Mouse (Mus musculus) hindbrain, embryonic 13.5 days (tissue): ENCODE data around the gene Rev3l. TPM values are rescaled to one million over a fixed set of nuclear protein-coding genes. Genes with fewer than 3 reads are reported as not detected.
"Not testable (repeated sequence)": the region's sequence is repeated elsewhere in the genome, so short reads cannot be mapped to it uniquely, and the experiment has no call there.

Experiments used
- ATAC-seq: fragments of 200-750 bp; cut with Nextera tagmentation; 2 replicates; pipeline ENCODE4 v1.8.0; 2017; ENCODE audit warnings: moderate TSS enrichment; ENCODE audit not compliant: low FRiP score
- H3K27ac ChIP-seq: fragments of 300-500 bp; sonication (generic); 2 replicates; pipeline ENCODE4 v1.5.1; 2015; ENCODE audit warnings: inconsistent platforms, mild to moderate bottlenecking, moderate library complexity
- H3K27me3 ChIP-seq: fragments of 300-500 bp; sonication (generic); 2 replicates; pipeline ENCODE4 v1.6.1; 2015; ENCODE audit warnings: mild to moderate bottlenecking, inconsistent platforms
- H3K36me3 ChIP-seq: fragments of 300-500 bp; sonication (generic); 2 replicates; pipeline ENCODE4 v1.6.1; 2015; ENCODE audit warnings: mild to moderate bottlenecking, inconsistent platforms
- H3K4me1 ChIP-seq: fragments of 300-500 bp; sonication (generic); replicated peaks from 2 replicates; pipeline ENCODE4 v1.6.1; 2015; ENCODE audit warnings: inconsistent platforms
- H3K4me2 ChIP-seq: fragments of 300-500 bp; sonication (generic); 2 replicates; pipeline ENCODE4 v1.6.1; 2015; ENCODE audit warnings: inconsistent platforms, mild to moderate bottlenecking, moderate library complexity
- H3K4me3 ChIP-seq: fragments of 300-500 bp; sonication (generic); 2 replicates; pipeline ENCODE4 v1.5.1; 2015; ENCODE audit warnings: mild to moderate bottlenecking, inconsistent platforms
- H3K9ac ChIP-seq: fragments of 300-500 bp; sonication (generic); 2 replicates; pipeline ENCODE4 v1.6.1; 2015; ENCODE audit warnings: mild to moderate bottlenecking, inconsistent platforms
- H3K9me3 ChIP-seq: fragments of 300-500 bp; sonication (generic); 2 replicates; pipeline ENCODE4 v1.6.1; 2016; ENCODE audit warnings: inconsistent platforms
- WGBS: fragments of 180-500 bp; shearing (Covaris S2); methylation state at CpG from one replicate; pipeline ENCODE4 v1.1.7; 2015; 5-methylcytosine and 5-hydroxymethylcytosine counted together
- polyA plus RNA-seq: library from polyadenylated mRNA; unstranded; fragments of >200 nt; fragmentation: Nextera tagmentation; extraction: Ambion mirVana; gene quantifications from 2 replicates; pipeline ENCODE4 v1.2.1, GENCODE M21; 2015

Rev3l gene
- polyA plus RNA-seq, 1 experiment from 2014 or later = 30.7 TPM

DNA sequence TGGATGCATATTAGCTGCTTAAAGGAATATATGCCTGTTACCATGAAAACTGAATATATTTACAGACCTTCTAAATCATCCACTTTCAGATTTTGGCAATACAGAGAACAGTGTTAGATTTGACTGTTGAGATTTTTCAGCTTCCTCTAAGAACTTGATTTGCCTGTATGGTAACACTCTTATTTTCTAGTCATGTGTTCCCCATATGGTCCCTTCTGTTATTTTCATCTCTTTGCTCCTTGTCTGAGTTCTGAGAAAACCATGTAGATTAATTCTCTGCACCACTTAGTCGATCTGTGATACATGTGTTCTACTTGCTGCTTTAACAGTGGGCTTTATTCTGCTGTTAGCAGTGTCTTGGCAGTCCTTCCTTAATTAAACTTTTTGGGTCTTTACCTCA lies 110.7 kb downstream of the Rev3l start:
- H3K9ac ChIP-seq = no peak overlapping the region
- no peaks in the 10 kb centered on the region for H3K9me3 ChIP-seq
- H3K4me3 ChIP-seq = no peak overlapping the region
- no peak overlapping the region for H3K4me2 ChIP-seq
- 92% methylated on average over 1 of the region's 1 CpGs for WGBS
- H3K27ac ChIP-seq = no peak overlapping the region
- peaks cover 51% of the 10 kb centered on the region for H3K36me3 ChIP-seq
- no peaks in the 10 kb centered on the region for H3K4me1 ChIP-seq
- no peaks in the 10 kb centered on the region for H3K27me3 ChIP-seq
- ATAC-seq = no peak

GRCm38 (mm10) chr10:39865509-39865908 lies 133.6 kb downstream of the Rev3l start:
- WGBS = 86% methylated on average over 2 of the region's 2 CpGs
- H3K9ac ChIP-seq = no peak overlapping the region
- no peaks in the 10 kb centered on the region for H3K27me3 ChIP-seq
- ATAC-seq = no peak
- no peaks in the 10 kb centered on the region for H3K4me1 ChIP-seq
- peaks cover 71% of the 10 kb centered on the region for H3K36me3 ChIP-seq
- H3K4me2 ChIP-seq = no peak overlapping the region
- H3K9me3 ChIP-seq = no peaks in the 10 kb centered on the region
- H3K27ac ChIP-seq = no peak overlapping the region
- no peak overlapping the region for H3K4me3 ChIP-seq

GRCm38 (mm10) chr10:39888621-39889020 lies 156.7 kb downstream of the Rev3l start:
- Histone ChIP-seq H3K9me3 (no peaks in the 10 kb centered on the region), H3K4me3 (no peak overlapping the region), H3K36me3 (peaks cover 20% of the 10 kb centered on the region), H3K4me1 (no peaks in the 10 kb centered on the region), H3K4me2 (no peak overlapping the region), H3K9ac (no peak overlapping the region), H3K27ac (no peak overlapping the region), H3K27me3 (no peaks in the 10 kb centered on the region)
- ATAC-seq = no peak
- WGBS = 71% methylated on average over 3 of the region's 3 CpGs

GRCm38 (mm10) chr10:39893702-39894697 lies 162.1 kb downstream of the Rev3l start:
- H3K27me3 ChIP-seq = no peaks in the 10 kb centered on the region

GRCm38 (mm10) chr10:39896503-39896902 lies 164.6 kb downstream of the Rev3l start:
- H3K9ac ChIP-seq = no peak overlapping the region
- WGBS = 87% methylated on average over 5 of the region's 5 CpGs
- no peak overlapping the region for H3K4me3 ChIP-seq
- peaks cover 16% of the 10 kb centered on the region for H3K4me1 ChIP-seq
- no peak for ATAC-seq
- no peak overlapping the region for H3K4me2 ChIP-seq
- peaks cover 10% of the 10 kb centered on the region for H3K36me3 ChIP-seq
- no peak overlapping the region for H3K27ac ChIP-seq
- no peaks in the 10 kb centered on the region for H3K9me3 ChIP-seq
- H3K27me3 ChIP-seq = no peaks in the 10 kb centered on the region

More at GRCm38 (mm10) chr10:39893702-39894697, 162.1 kb downstream of the Rev3l start:
- Histone ChIP-seq H3K27ac (no peak overlapping the region), H3K9me3 (no peaks in the 10 kb centered on the region), H3K4me1 (peaks cover 9% of the 10 kb centered on the region), H3K4me2 (no peak overlapping the region), H3K36me3 (peaks cover 20% of the 10 kb centered on the region), H3K9ac (no peak overlapping the region), H3K4me3 (no peak overlapping the region)
- ATAC-seq = no peak
- 82% methylated on average over 11 of the region's 11 CpGs for WGBS

DNA sequence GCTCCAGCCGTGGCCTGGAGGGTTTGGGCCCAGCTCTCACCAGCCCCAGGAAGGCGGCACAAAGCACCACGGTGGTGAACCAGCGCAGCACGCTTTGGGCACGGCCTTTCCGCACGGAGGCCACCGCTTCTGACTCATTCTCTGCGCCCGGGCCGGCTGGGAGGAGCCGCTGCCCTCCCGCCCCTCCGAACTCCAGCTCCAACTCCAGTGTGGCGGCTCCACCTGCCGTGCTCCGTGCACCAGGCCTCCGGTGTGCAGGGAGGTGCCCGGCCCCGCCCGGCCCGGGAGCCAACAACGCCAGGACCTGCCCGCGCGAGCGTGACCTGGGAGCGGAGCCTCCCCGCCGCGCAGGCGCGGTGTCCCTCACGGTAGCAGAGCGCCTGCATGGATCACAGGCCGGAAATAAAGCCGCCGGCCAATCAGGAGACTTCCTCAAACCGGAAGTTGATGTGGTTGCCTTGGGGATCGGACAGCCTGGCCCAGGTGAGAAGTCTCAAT lies 167.0 kb downstream of the Rev3l start, which contains the start of gene Mfsd4b4:
TSS of gene Mfsd4b4 (minus strand) at position 365 of the 498 bp plus-strand sequence.
- peak; percentile 98 for ATAC-seq
- under 1% methylated on average over 41 of the region's 41 CpGs for WGBS
- Histone ChIP-seq H3K27ac (peak within 1 kb of the TSS; percentile 90), H3K4me1 (peaks cover 16% of the 10 kb centered on the region), H3K36me3 (no peaks in the 10 kb centered on the region), H3K4me3 (peak within 1 kb of the TSS; percentile 78), H3K9ac (peak within 1 kb of the TSS; percentile 93), H3K27me3 (no peaks in the 10 kb centered on the region), H3K4me2 (peak within 1 kb of the TSS; percentile 86), H3K9me3 (no peaks in the 10 kb centered on the region)

DNA sequence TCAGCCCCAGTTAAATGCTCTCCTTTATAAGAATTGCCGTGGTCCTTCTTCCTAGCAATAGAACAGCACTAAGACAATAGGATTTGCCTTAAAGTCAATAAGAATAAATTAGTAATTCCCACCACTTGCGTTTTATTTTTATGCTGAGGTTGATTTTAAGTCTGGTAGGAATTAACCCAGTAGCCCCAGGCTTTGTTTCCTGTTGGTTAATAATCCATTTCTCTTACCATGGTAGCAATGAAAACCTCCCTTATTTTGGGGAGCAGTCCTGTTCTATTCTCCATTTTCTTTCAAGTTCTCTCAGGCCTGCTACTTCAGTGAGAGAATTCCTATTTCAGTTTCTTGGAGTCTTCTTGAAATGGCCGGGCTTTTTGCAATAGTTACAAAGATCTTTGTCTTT lies 172.3 kb downstream of the Rev3l start:
- no peak for ATAC-seq
- H3K27ac ChIP-seq = no peak overlapping the region
- peaks cover 7% of the 10 kb centered on the region for H3K4me1 ChIP-seq
- 80% methylated on average over 3 of the region's 3 CpGs for WGBS
- no peaks in the 10 kb centered on the region for H3K27me3 ChIP-seq
- no peak overlapping the region for H3K9ac ChIP-seq
- no peak overlapping the region for H3K4me3 ChIP-seq
- no peak overlapping the region for H3K4me2 ChIP-seq
- H3K9me3 ChIP-seq = no peaks in the 10 kb centered on the region
- no peaks in the 10 kb centered on the region for H3K36me3 ChIP-seq

DNA sequence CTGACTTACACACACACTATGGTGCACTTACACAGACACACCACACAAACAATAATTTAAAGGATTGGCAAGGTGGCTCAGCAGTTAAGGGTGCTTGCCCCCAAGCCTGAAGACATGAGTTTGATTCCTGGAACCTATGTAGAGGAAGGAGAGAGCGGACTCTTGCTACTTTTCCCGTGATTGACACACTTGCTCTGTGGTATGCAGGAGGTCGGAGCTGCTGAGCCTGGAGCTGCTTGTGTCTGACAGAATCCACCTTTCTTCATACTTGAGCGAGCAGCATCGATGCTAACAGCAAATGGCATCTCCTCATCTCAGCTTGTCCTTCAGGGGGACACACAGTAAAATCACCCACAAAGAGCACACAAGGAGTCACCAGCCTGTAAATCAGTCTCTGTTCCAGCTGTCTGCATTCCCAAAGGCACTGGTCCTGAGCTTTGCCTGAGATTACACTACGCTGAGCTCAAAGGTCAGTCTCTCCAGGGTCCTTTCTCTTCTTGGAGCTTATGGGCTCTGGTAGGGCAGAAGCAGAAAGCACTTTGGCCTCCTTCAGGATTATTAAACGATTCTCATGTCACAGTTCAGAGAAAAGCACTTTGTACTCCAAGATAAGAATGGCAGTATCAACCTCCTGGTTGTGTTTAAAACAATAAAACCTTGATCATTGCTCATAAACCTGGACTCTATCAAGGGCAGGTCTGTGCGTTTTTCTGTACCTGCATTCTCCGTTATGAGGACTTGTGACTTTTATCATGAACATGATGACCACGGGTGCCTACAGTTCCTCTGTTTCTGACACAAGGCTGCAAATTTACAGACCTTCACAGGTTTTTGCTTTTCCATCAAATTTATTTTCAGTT lies 175.1 kb downstream of the Rev3l start:
- 85% methylated on average over 10 of the region's 10 CpGs for WGBS
- no peaks in the 10 kb centered on the region for H3K4me1 ChIP-seq
- H3K27ac ChIP-seq = no peak overlapping the region
- H3K4me3 ChIP-seq = no peak overlapping the region
- no peaks in the 10 kb centered on the region for H3K27me3 ChIP-seq
- H3K9ac ChIP-seq = no peak overlapping the region; the same call in 1 of the 2 replicates
- H3K4me2 ChIP-seq = no peak overlapping the region
- no peak for ATAC-seq
- no peaks in the 10 kb centered on the region for H3K9me3 ChIP-seq
- no peaks in the 10 kb centered on the region for H3K36me3 ChIP-seq

DNA sequence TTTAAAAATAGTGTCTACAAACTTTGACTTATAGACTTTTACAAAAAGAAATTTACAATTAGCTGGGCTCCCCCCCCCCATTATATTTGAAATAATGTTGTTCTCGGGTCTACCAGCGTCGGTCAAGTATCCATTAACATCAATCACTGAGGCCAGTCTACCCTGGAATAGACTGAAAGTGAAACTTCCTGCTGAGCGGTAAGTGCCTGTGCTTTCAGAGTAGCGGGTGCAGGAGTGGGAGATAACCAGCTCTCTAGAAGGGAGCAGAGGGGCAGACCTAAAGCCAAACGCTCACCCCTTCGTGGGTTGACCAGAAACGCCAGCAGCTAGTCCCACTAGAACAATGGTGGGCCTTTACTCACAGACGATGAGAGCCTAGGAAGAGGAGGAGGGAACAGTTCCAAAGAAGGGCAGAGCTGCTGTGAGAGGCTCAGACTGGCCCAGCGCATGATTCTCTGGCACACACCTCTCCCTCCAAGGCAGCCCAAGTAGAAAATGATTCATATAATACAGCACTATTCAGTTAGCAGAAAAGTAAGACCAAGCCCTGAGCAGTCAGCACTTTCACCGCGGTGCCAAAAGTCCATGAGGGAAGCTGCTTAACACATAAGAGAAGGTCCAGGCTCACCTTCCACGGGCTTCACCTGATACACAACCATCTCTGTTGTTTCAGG lies 177.0 kb downstream of the Rev3l start:
- no peaks in the 10 kb centered on the region for H3K27me3 ChIP-seq
- no peaks in the 10 kb centered on the region for H3K36me3 ChIP-seq
- H3K9ac ChIP-seq = no peak overlapping the region
- H3K9me3 ChIP-seq = no peaks in the 10 kb centered on the region
- no peaks in the 10 kb centered on the region for H3K4me1 ChIP-seq
- no peak for ATAC-seq
- H3K27ac ChIP-seq = no peak overlapping the region
- 73% methylated on average over 13 of the region's 13 CpGs for WGBS
- no peak overlapping the region for H3K4me3 ChIP-seq
- no peak overlapping the region for H3K4me2 ChIP-seq

DNA sequence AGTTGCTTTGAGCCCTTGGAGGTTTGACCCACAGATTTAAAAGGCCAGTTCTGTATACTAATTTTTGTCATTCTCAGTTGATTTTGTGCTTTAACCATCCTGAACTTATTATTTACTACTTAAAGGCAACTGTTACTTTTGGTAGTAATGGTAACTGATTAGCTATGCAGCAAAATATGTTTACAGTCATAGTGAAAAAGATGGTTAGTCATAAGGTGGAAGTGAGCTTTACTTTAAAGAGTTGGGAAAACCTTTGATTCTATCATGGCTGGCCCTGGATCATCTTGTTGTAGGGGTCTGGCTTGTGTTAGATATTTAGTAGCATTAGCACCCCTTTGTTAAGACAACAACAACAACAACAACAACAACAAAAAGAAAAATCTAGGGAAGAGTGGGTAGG lies 180.7 kb downstream of the Rev3l start:
- no peaks in the 10 kb centered on the region for H3K4me1 ChIP-seq
- ATAC-seq = no peak
- H3K27ac ChIP-seq = no peak overlapping the region
- H3K4me2 ChIP-seq = no peak overlapping the region
- H3K27me3 ChIP-seq = no peaks in the 10 kb centered on the region
- no peak overlapping the region for H3K4me3 ChIP-seq
- no peaks in the 10 kb centered on the region for H3K9me3 ChIP-seq
- no peak overlapping the region for H3K9ac ChIP-seq
- H3K36me3 ChIP-seq = no peaks in the 10 kb centered on the region

- H3K36me3 ChIP-seq, ATAC-seq, H3K27ac ChIP-seq, H3K4me3 ChIP-seq, H3K9ac ChIP-seq, H3K4me1 ChIP-seq, H3K9me3 ChIP-seq, H3K4me2 ChIP-seq: not testable (repeated sequence)
- peaks cover 29% of the 10 kb centered on the region for H3K27me3 ChIP-seq
- WGBS = 80% methylated on average over 8 of the region's 8 CpGs
Measured at GRCm38 (mm10) chr10:39924556-39924955, 192.6 kb downstream of the Rev3l start.
